Mouse (Mus musculus) liver, embryonic 14 days (tissue): ENCODE measurements around the gene Fgf3. TPM values are rescaled to one million over a fixed set of nuclear protein-coding genes. Genes with fewer than 3 reads are reported as not detected.

Source experiments
- polyA plus RNA-seq: library from polyadenylated mRNA; depleted of rRNA; stranded (reverse); fragments of >200 nt; gene quantifications from 2 replicates; pipeline ENCODE4 v1.2.3, GENCODE M21; 2012; rRNA removed

The Fgf3 gene
- polyA plus RNA-seq: 0.12 TPM in 2 replicates

GRCm38 (mm10) chr7:144837891-144838488, at the start of gene Fgf3:
Gene Fgf3 (plus strand): TSS chr7:144838083.

DNA sequence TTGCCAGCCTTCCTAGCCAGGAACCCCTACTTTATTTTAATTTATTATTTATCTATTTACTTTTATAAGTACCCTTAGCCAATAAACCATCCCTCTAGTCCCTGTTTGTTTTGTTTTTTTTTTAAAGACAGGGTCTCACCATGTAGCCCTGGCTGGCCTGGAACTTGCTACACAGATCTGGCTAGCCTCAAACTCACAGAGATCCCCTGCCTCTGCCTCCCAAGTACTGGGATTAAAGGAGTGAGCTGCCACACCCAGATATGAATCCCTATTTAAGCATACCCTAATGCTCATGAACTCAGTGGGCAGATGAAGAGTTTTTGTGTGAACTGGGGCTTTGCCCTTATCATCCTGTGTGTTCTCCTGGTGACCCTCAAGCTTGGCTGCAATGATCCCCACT, 9.2 kb downstream of the Fgf3 start, which contains the start of gene Fgf4:
TSS of gene Fgf4 (plus strand) at position 301 of the 400 bp plus-strand sequence.

Other genes starting within 250 kb of the Fgf3 start
- gene Ano1, start 86.1 kb upstream of the Fgf3 start, polyA plus RNA-seq: 1.8 and 1.9 TPM in 2 replicates
- gene Fgf4, start 9.3 kb downstream of the Fgf3 start, polyA plus RNA-seq: not detected in 2 replicates
- gene Fgf15, start 58.4 kb downstream of the Fgf3 start, polyA plus RNA-seq: 0.03 TPM in 1 of 2 replicates, not detected in the other
- gene LTO1, start 77.0 kb downstream of the Fgf3 start, polyA plus RNA-seq: 10.9 TPM in 2 replicates
- gene Ccnd1, start 101.8 kb downstream of the Fgf3 start, polyA plus RNA-seq: 15.5 and 16.4 TPM in 2 replicates